Mouse (Mus musculus) brain, embryonic 14.5 days (tissue): ENCODE results near the gene Podn.

Experiments
- CTCF ChIP-seq: fragments of 200-500 bp; IDR thresholded peaks from 2 replicates; pipeline ENCODE4 v1.5.1; 2012; ENCODE audit warnings: inconsistent platforms, mild to moderate bottlenecking, moderate library complexity, borderline replicate concordance; ENCODE audit not compliant: insufficient read depth, insufficient read length; ENCODE audit errors: extremely low read depth
- POLR2A ChIP-seq: fragments of 200-500 bp; IDR thresholded peaks from 2 replicates; pipeline ENCODE4 v1.6.1; 2012; ENCODE audit warnings: mild to moderate bottlenecking, inconsistent platforms, borderline replicate concordance; ENCODE audit not compliant: poor library complexity, insufficient read depth, insufficient read length, severe bottlenecking; ENCODE audit errors: extremely low read depth

DNA sequence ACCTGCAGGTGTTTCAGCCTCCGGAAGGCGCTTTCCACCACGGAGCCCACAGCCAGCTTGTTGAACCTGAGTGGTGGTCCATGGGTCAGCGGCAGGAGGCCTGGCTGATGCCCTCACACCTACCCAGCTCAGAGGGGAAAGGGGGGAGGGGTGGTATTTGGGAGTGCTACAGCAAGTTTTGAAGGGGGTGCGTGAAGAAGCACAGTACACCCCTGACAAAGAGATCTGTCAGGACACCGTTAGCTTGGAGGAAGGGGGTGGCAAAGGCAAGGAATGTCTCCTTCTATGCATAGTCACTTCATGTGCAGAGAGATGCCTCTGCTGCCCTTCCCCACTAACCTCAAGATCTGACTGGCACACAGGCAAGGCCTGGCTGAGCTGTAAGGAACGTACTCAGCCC is 78.4 kb downstream of the Podn start:
- TF ChIP-seq CTCF (no peak), POLR2A (no peak)
